Mouse (Mus musculus) erythroblast, embryonic 14.5 days (primary cell): Measurements from ENCODE around the gene Itch.

Experiments used
- GATA1 ChIP-seq: IDR thresholded peaks from 2 replicates; pipeline ENCODE4 v1.6.1; 2012; ENCODE audit warnings: low read length, inconsistent platforms, mixed read lengths
- TAL1 ChIP-seq: IDR thresholded peaks from 3 replicates; pipeline ENCODE4 v1.6.1; 2012; ENCODE audit warnings: low read length, inconsistent platforms, mixed read lengths

DNA sequence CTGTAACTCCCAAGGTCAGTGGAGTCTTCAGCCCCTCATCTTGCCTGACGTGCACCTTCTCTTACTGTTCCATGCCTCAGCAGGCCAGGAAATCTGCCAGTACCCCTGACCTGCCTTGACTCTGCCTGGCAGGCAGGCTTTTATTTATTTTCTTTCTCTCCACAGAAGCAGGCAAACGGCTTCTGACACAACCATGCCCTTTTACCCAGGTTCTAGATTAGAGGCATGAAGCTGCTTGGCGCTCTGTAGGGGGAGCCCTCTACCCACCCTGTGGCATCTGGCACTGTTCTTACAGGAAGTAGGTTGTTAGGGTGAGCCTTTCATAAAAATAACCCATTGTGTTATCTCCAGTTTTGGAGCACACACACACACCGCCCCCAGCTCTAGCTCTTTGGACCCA, 107.6 kb downstream of the Itch start:
- TF ChIP-seq GATA1 = no peak
- TF ChIP-seq TAL1 = no peak
